ENCODE assay signal across 10 mouse cellular contexts in the genomic region with DNA sequence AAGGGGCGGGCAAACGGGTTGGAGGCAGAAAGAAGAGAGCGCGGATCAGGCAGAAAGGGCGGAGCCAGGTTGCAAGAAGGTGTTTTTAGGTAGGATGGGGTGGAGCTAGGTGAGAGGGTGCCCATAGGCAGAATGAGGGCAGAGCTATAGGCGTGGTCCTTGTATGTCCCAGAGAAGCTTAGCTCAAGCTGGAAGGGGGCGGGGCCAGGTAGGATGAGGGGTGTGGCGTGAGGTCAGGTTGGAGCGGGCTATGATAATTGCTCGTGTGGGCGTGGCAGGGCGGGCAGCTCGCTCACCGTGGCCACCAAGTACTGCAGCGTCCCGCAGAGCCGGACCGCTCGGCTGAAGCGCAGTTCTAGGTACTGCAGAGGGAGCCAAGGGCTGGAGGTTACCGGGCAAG. TPM values are rescaled to one million over a fixed set of nuclear protein-coding genes. Genes with fewer than 3 reads are reported as not detected.
DNase-seq lines count a peak whose midpoint lies in the region; ATAC-seq and TF ChIP-seq lines count a peak whose summit lies in the region.
"Had no signal": no experiment of that assay in that cellular context is flagged by ENCODE, and none has a peak within 500 bp of the region (broad histone marks: within the 10 kb centered on the region; RNA-seq: fewer than 3 reads in every experiment).

No protein-coding gene starts in this region.

- H3K9me3 ChIP-seq in forebrain, embryonic 11.5 days (ENCODE audit: control insufficient read depth, low read length): no peaks in the 10 kb centered on the region
- no peaks in the 10 kb centered on the region for H3K9me3 ChIP-seq in forebrain, embryonic 15.5 days
- H3K9me3 ChIP-seq in limb, embryonic 14.5 days (ENCODE audit: control insufficient read depth, low read length): no peaks in the 10 kb centered on the region

- TF ChIP-seq POLR2A in limb, embryonic 14.5 days (IDR thresholded peaks at IDR 0.05; ENCODE audit: borderline replicate concordance, extremely low read depth, insufficient read depth, insufficient read length): no peak

- peaks cover 11% of the 10 kb centered on the region for H3K4me1 ChIP-seq in forebrain, embryonic 11.5 days (replicated peaks; ENCODE audit: control insufficient read depth, insufficient read depth, low read length)
- H3K4me1 ChIP-seq in forebrain, embryonic 15.5 days: peaks cover 21% of the 10 kb centered on the region
- peaks cover 6% of the 10 kb centered on the region for H3K4me1 ChIP-seq in limb, embryonic 14.5 days (ENCODE audit: control insufficient read depth, insufficient read depth, low read length)

- intact Hi-C loops in left cerebral cortex, postnatal 4 days (cut with DNase I): loop anchor here (10.0 kb wide), 1 partner anchor 473 kb away; the partner anchor contains the start of gene Use1

- H3K9ac ChIP-seq in forebrain, embryonic 11.5 days (ENCODE audit: low read length): no peak overlapping the region
- H3K9ac ChIP-seq in forebrain, embryonic 15.5 days (replicated peaks): no peak overlapping the region
- no peak overlapping the region for H3K9ac ChIP-seq in limb, embryonic 14.5 days (ENCODE audit: low read depth, low read length, severe bottlenecking)

- no peak overlapping the region for H3K4me2 ChIP-seq in forebrain, embryonic 11.5 days (ENCODE audit: low read depth, low read length, severe bottlenecking)
- H3K4me2 ChIP-seq in forebrain, embryonic 15.5 days (replicated peaks): no peak overlapping the region
- no peak overlapping the region for H3K4me2 ChIP-seq in limb, embryonic 14.5 days (replicated peaks; ENCODE audit: low read depth, low read length, severe bottlenecking)

- H3K36me3 ChIP-seq in forebrain, embryonic 11.5 days (ENCODE audit: control insufficient read depth, insufficient read depth, low read length): peaks cover 7% of the 10 kb centered on the region
- peaks cover 30% of the 10 kb centered on the region for H3K36me3 ChIP-seq in forebrain, embryonic 15.5 days
- peaks cover 30% of the 10 kb centered on the region for H3K36me3 ChIP-seq in limb, embryonic 14.5 days (ENCODE audit: control insufficient read depth, insufficient read depth, low read length)

- whole genome bisulfite sequencing in forebrain, embryonic 11.5 days: 7% methylated on average over 21 of the region's 21 CpGs
- WGBS in forebrain, embryonic 15.5 days: 13% methylated on average over 21 of the region's 21 CpGs
- 4% methylated on average over 21 of the region's 21 CpGs for WGBS in limb, embryonic 14.5 days

- DNase-seq in forebrain, embryonic 11.5 days (ENCODE audit: low spot score): peak; percentile 75
- peak; percentile 61 for DNase-seq in gonadal fat pad, adult 2 months (ENCODE audit: low read depth)
- DNase-seq in limb, embryonic 14.5 days (ENCODE audit: low spot score): no peak
- peak; percentile 26 for DNase-seq in retina, embryonic 14.5 days (ENCODE audit: low spot score)
- no peak for DNase-seq in left cerebral cortex, postnatal 4 days
- no peak for DNase-seq in adrenal gland, adult 18-20 months (ENCODE audit: low spot score in 2 of 2)
- DNase-seq in layer of hippocampus, postnatal 10 days (ENCODE audit: low spot score in 2 of 2): no peak
- DNase-seq: cerebellum, adult 9-10 months had no signal

- ATAC-seq in forebrain, embryonic 11.5 days (replicated peaks; ENCODE audit: low FRiP score): no peak
- ATAC-seq in forebrain, embryonic 15.5 days (replicated peaks): no peak
- no peak for ATAC-seq in limb, embryonic 14.5 days (ENCODE audit: low FRiP score, low read depth)

- H3K27ac ChIP-seq in forebrain, embryonic 11.5 days (ENCODE audit: low read depth, low read length): no peak overlapping the region
- H3K27ac ChIP-seq in forebrain, embryonic 15.5 days (replicated peaks): no peak overlapping the region
- no peak overlapping the region for H3K27ac ChIP-seq in limb, embryonic 14.5 days (replicated peaks; ENCODE audit: low read depth, low read length)

- H3K27me3 ChIP-seq in forebrain, embryonic 11.5 days (ENCODE audit: control insufficient read depth, insufficient read depth, low read length): peaks cover 36% of the 10 kb centered on the region
- H3K27me3 ChIP-seq in forebrain, embryonic 15.5 days: peaks cover 41% of the 10 kb centered on the region
- peaks cover 33% of the 10 kb centered on the region for H3K27me3 ChIP-seq in limb, embryonic 14.5 days (ENCODE audit: control insufficient read depth, insufficient read depth, low read length)

- H3K4me3 ChIP-seq in forebrain, embryonic 11.5 days (ENCODE audit: low read depth, low read length): no peak overlapping the region
- no peak overlapping the region for H3K4me3 ChIP-seq in forebrain, embryonic 15.5 days
- peak overlapping the region; percentile 31; the same call in 1 of the 2 replicates for H3K4me3 ChIP-seq in limb, embryonic 14.5 days (replicated peaks; ENCODE audit: low read length)

RNA-seq across cellular contexts. Expression of gene Slc5a5, which starts 1.2 kb away (rescaled TPM):
- 0.43 and 0.44 TPM in 2 replicates for polyA plus RNA-seq in forebrain, embryonic 11.5 days (2014; fragmentation: Nextera tagmentation; extraction: Ambion mirVana)
- polyA plus RNA-seq in forebrain, embryonic 15.5 days (2015; fragmentation: Nextera tagmentation; extraction: Ambion mirVana): 1.4 and 1.6 TPM in 2 replicates
- polyA plus RNA-seq in gonadal fat pad, adult 2 months (2012; rRNA removed): 0.46 and 0.69 TPM in 2 replicates
- 1.4 and 1.9 TPM in 2 replicates for polyA plus RNA-seq in limb, embryonic 14.5 days (2012; rRNA removed)
- 0.19 and 0.83 TPM in 2 replicates for polyA plus RNA-seq in limb, embryonic 14.5 days (2014; fragmentation: Nextera tagmentation; extraction: Ambion mirVana)
- 1 to 10 TPM; 4.4 to 4.5 TPM for total RNA-seq in left cerebral cortex, postnatal 4 days (2021)
- not detected for total RNA-seq in adrenal gland, adult 18-20 months (2021)
- total RNA-seq in layer of hippocampus, postnatal 10 days (2021): 1 to 10 TPM; 5.2 to 6.9 TPM
- total RNA-seq: liver, adult 2 months had no signal
- polyA plus RNA-seq: liver, adult 2 months had no signal

RNA-seq across cellular contexts. Expression of gene Rpl18a, which starts 5.9 kb away (rescaled TPM):
- polyA plus RNA-seq in forebrain, embryonic 11.5 days (2014; fragmentation: Nextera tagmentation; extraction: Ambion mirVana): 2,879 and 3,145 TPM in 2 replicates
- polyA plus RNA-seq in forebrain, embryonic 15.5 days (2015; fragmentation: Nextera tagmentation; extraction: Ambion mirVana): 2,771 and 2,787 TPM in 2 replicates
- polyA plus RNA-seq in gonadal fat pad, adult 2 months (2012; rRNA removed): 3,173 and 3,579 TPM in 2 replicates
- 5,343 and 6,042 TPM in 2 replicates for polyA plus RNA-seq in limb, embryonic 14.5 days (2012; rRNA removed)
- polyA plus RNA-seq in limb, embryonic 14.5 days (2014; fragmentation: Nextera tagmentation; extraction: Ambion mirVana): 5,732 and 5,809 TPM in 2 replicates
- 1,000 to 10,000 TPM in 1 of 2 experiments, 100 to 1,000 TPM in 1; 955 to 1,024 TPM for total RNA-seq in left cerebral cortex, postnatal 4 days (2021)
- total RNA-seq in adrenal gland, adult 18-20 months (2021): 1,000 to 10,000 TPM; 1,253 to 1,401 TPM
- total RNA-seq in layer of hippocampus, postnatal 10 days (2021): 100 to 1,000 TPM; 832 to 857 TPM

RNA-seq across cellular contexts. Expression of gene Map1s, which starts 14.4 kb away (rescaled TPM):
- polyA plus RNA-seq in forebrain, embryonic 11.5 days (2014; fragmentation: Nextera tagmentation; extraction: Ambion mirVana): 57.3 and 59.9 TPM in 2 replicates
- 60.1 and 62.0 TPM in 2 replicates for polyA plus RNA-seq in forebrain, embryonic 15.5 days (2015; fragmentation: Nextera tagmentation; extraction: Ambion mirVana)
- polyA plus RNA-seq in gonadal fat pad, adult 2 months (2012; rRNA removed): 27.7 and 32.4 TPM in 2 replicates
- polyA plus RNA-seq in limb, embryonic 14.5 days (2012; rRNA removed): 63.7 and 96.8 TPM in 2 replicates
- 45.6 and 47.6 TPM in 2 replicates for polyA plus RNA-seq in limb, embryonic 14.5 days (2014; fragmentation: Nextera tagmentation; extraction: Ambion mirVana)
- total RNA-seq in left cerebral cortex, postnatal 4 days (2021): 10 to 100 TPM; 79.8 to 84.0 TPM
- 10 to 100 TPM; 34.3 to 39.5 TPM for total RNA-seq in adrenal gland, adult 18-20 months (2021)
- 100 to 1,000 TPM in 1 of 2 experiments, 10 to 100 TPM in 1; 75.1 to 101 TPM for total RNA-seq in layer of hippocampus, postnatal 10 days (2021)

RNA-seq across cellular contexts. Expression of gene Ccdc124, which starts 17.6 kb away (rescaled TPM):
- polyA plus RNA-seq in forebrain, embryonic 11.5 days (2014; fragmentation: Nextera tagmentation; extraction: Ambion mirVana): 165 and 176 TPM in 2 replicates
- polyA plus RNA-seq in forebrain, embryonic 15.5 days (2015; fragmentation: Nextera tagmentation; extraction: Ambion mirVana): 160 and 166 TPM in 2 replicates
- 38.1 and 44.2 TPM in 2 replicates for polyA plus RNA-seq in gonadal fat pad, adult 2 months (2012; rRNA removed)
- polyA plus RNA-seq in limb, embryonic 14.5 days (2012; rRNA removed): 49.2 and 58.9 TPM in 2 replicates
- 96.2 and 97.2 TPM in 2 replicates for polyA plus RNA-seq in limb, embryonic 14.5 days (2014; fragmentation: Nextera tagmentation; extraction: Ambion mirVana)
- total RNA-seq in left cerebral cortex, postnatal 4 days (2021): 10 to 100 TPM; 86.2 to 89.3 TPM
- total RNA-seq in adrenal gland, adult 18-20 months (2021): 10 to 100 TPM; 58.9 to 59.3 TPM
- total RNA-seq in layer of hippocampus, postnatal 10 days (2021): 100 to 1,000 TPM in 1 of 2 experiments, 10 to 100 TPM in 1; 97.6 to 108 TPM

RNA-seq across cellular contexts. Expression of gene Kcnn1, which starts 28.3 kb away (rescaled TPM):
- polyA plus RNA-seq in forebrain, embryonic 11.5 days (2014; fragmentation: Nextera tagmentation; extraction: Ambion mirVana): 9.0 and 13.4 TPM in 2 replicates
- 12.4 and 14.3 TPM in 2 replicates for polyA plus RNA-seq in forebrain, embryonic 15.5 days (2015; fragmentation: Nextera tagmentation; extraction: Ambion mirVana)
- polyA plus RNA-seq in gonadal fat pad, adult 2 months (2012; rRNA removed): 4.3 and 5.6 TPM in 2 replicates
- polyA plus RNA-seq in limb, embryonic 14.5 days (2012; rRNA removed): 9.1 and 11.2 TPM in 2 replicates
- 2.5 and 3.0 TPM in 2 replicates for polyA plus RNA-seq in limb, embryonic 14.5 days (2014; fragmentation: Nextera tagmentation; extraction: Ambion mirVana)
- 10 to 100 TPM; 29.6 to 48.2 TPM for total RNA-seq in left cerebral cortex, postnatal 4 days (2021)
- total RNA-seq in adrenal gland, adult 18-20 months (2021): 1 to 10 TPM; 2.2 to 2.8 TPM
- 10 to 100 TPM; 25.3 to 28.3 TPM for total RNA-seq in layer of hippocampus, postnatal 10 days (2021)

Comparison
In these comparisons a context has a peak if more than half of its experiments do, and no peak if none do; other contexts are left out.
1. DNase-seq: peak in forebrain, embryonic 11.5 days (single experiment), gonadal fat pad, adult 2 months (single experiment) and retina, embryonic 14.5 days (single experiment); none in limb, embryonic 14.5 days (single experiment), left cerebral cortex, postnatal 4 days (single experiment), adrenal gland, adult 18-20 months (0 of 2) and layer of hippocampus, postnatal 10 days (0 of 2).